Mouse (Mus musculus) macrophage (primary cell): ENCODE results near the gene Fam169b. TPM values are rescaled to one million over a fixed set of nuclear protein-coding genes. Genes with fewer than 3 reads are reported as not detected.
"Not testable (repeated sequence)": the region's sequence is repeated elsewhere in the genome, so short reads cannot be mapped to it uniquely, and the experiment has no call there.

Experiments
- H3K27ac ChIP-seq: fragments of 350-480 bp; formaldehyde crosslinking; 2 replicates; pipeline ENCODE4 v1.9.0; 2021
- H3K36me3 ChIP-seq: fragments of 350-480 bp; formaldehyde crosslinking; 2 replicates; pipeline ENCODE4 v1.9.0; 2021; ENCODE audit errors: inconsistent target
- H3K4me3 ChIP-seq: fragments of 350-480 bp; formaldehyde crosslinking; 2 replicates; pipeline ENCODE4 v1.9.0; 2021; ENCODE audit errors: inconsistent target
- H3K79me2 ChIP-seq: fragments of 350-480 bp; formaldehyde crosslinking; 2 replicates; pipeline ENCODE4 v1.9.0; 2021; ENCODE audit errors: inconsistent target
- WGBS: methylation state at CpG from one replicate; pipeline ENCODE4 v1.1.7; 2026; ENCODE audit warnings: inconsistent platforms; ENCODE audit not compliant: missing documents; 5-methylcytosine and 5-hydroxymethylcytosine counted together
- polyA plus RNA-seq: library from polyadenylated mRNA; stranded (reverse); fragments of 250-400 nt; gene quantifications from 3 replicates; pipeline ENCODE4 v1.2.4, GENCODE M21; 2018; ENCODE audit warnings: inconsistent platforms

The Fam169b gene
- polyA plus RNA-seq, 1 experiment from 2014 or later = 0.32 TPM

- Histone ChIP-seq H3K4me3 (no peak overlapping the region), H3K36me3 (no peaks in the 10 kb centered on the region), H3K27ac (no peak overlapping the region), H3K79me2 (no peaks in the 10 kb centered on the region)
- WGBS = 74% methylated on average over 22 of the region's 24 CpGs
These were observed 13.2 kb downstream of the Fam169b start for GRCm38 (mm10) chr7:68286526-68287481.

DNA sequence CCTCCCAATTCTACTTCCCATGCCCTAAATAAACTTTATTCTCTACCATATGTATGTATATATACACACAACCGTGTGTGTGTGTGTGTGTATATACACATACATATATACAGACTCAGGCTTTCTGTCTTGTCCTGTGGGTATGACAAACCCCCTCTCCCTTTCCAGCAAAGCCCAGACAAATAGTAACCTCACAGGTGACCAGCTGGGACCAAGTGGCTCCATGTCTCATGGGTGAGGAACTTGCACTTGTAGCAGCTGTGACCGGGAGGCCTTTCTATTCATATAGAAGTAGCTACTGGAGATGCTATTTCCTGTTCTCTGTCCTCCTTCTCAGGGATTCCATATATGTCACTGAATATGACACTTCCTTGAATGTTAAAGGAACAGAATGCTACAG, 13.9 kb downstream of the Fam169b start:
- no peaks in the 10 kb centered on the region for H3K79me2 ChIP-seq
- H3K27ac ChIP-seq = no peak overlapping the region
- H3K36me3 ChIP-seq = no peaks in the 10 kb centered on the region
- WGBS = 68% methylated on average over 2 of the region's 2 CpGs
- H3K4me3 ChIP-seq = no peak overlapping the region

DNA sequence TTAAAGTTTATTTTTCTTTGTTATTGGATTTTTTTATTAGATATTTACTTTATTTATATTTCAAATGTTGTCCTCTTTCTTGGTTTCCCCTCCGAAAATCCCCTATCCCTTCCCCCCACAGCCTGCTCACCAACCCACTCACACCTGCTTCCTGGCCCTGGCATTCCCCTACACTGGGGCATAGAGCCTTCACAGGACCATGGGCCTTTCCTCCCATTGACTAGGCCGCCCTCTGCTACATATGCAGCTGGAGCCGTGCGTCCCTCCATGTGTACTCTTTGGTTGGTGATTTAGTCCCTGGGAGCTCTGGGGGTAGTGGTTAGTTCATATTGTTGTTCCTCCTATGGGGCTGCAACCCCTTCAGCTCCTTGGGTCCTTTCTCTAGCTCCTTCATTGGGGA, 14.4 kb downstream of the Fam169b start:
- H3K27ac ChIP-seq, H3K4me3 ChIP-seq, H3K79me2 ChIP-seq, H3K36me3 ChIP-seq: not testable (repeated sequence)
- WGBS = 77% methylated on average over 4 of the region's 4 CpGs

GRCm38 (mm10) chr7:68289081-68289480, 15.4 kb downstream of the Fam169b start:
- Histone ChIP-seq H3K36me3 (no peaks in the 10 kb centered on the region), H3K79me2 (no peaks in the 10 kb centered on the region), H3K27ac (no peak overlapping the region), H3K4me3 (no peak overlapping the region)
- 98% methylated on average over 7 of the region's 8 CpGs for WGBS

DNA sequence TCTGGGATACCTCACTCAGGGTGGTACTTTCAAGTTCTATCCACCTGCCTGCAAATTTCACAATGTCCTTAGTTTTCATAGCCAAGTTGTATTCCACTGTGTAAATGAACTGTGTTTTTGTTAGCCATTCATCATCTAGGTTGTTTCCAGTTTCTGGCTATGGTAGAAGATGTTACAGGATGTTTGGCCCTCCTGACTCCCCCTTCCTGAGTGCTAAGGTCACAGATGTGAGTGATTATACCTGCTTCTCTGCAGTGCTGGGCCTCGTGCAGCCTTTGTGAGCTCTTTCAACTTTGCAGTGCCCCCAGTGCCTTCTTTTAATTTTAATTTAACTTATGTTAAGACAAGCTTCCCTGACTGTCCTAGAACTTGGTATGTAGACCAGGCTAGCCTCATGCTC, 18.0 kb downstream of the Fam169b start:
- Histone ChIP-seq H3K36me3 (no peaks in the 10 kb centered on the region), H3K79me2 (no peaks in the 10 kb centered on the region), H3K27ac (no peak overlapping the region), H3K4me3 (no peak overlapping the region)
- 78% methylated on average over 1 of the region's 1 CpGs for WGBS

DNA sequence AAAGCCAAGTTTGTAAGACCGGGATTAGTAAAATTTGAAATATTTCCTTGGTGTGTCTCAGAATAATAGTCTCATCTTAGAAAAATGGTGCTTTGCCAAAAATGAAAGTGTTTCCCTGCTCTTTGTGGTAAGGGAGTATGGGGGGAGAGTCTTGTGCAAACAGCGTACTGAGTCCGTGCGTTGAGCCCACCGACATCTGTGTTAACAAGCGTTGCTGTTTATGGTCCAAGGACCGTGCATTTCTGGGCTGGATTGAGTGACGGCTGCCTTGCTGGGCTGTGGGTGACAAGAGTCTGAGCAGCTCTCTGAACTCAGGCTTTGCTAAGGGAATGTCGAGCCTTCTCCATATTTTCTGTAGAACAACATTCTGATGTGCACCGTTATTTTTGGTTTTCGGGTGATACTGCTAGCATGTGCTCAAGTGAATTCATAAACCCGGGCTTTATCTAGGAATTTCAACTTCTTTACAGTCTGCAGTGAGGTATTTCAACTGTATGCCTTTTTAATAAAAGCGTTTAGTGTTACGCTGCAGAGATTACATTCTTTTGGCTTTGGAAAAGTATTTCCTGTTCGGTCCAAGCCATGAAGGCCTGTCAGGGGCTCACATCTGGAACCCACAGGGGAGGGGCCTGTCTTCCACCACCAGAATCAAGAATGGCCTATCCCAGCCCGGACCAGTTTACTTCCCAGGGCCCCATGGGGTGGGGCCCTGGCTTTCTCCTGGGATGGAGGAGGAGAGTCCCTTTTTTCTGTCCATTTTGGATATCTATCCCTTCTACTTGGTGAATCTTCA, 20.6 kb downstream of the Fam169b start:
- Histone ChIP-seq H3K79me2 (no peaks in the 10 kb centered on the region), H3K4me3 (no peak overlapping the region), H3K36me3 (no peaks in the 10 kb centered on the region), H3K27ac (no peak overlapping the region)
- 61% methylated on average over 16 of the region's 16 CpGs for WGBS

DNA sequence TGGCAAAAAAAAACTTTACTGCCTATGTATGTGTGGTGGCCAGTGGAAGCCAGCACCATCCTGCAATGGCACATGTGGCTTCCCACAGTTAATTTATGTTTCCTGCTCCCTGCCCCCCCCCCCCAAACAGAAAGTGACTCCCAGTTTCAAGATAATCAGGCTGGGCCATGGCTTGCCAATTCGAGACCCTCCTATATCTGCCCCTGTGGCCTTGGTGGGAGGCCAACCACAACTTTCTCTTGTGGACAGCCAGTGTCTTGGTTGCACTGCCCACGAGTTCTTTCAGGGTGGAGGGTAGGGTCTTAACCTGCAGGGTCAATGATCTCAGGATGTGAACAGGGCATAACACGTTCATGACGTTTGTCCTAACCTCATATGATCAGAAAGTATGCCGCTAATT, 22.8 kb downstream of the Fam169b start:
- Histone ChIP-seq H3K36me3 (no peaks in the 10 kb centered on the region), H3K4me3 (no peak overlapping the region), H3K27ac (no peak overlapping the region), H3K79me2 (no peaks in the 10 kb centered on the region)
- 49% methylated on average over 5 of the region's 5 CpGs for WGBS

- Histone ChIP-seq H3K79me2 (no peaks in the 10 kb centered on the region), H3K36me3 (no peaks in the 10 kb centered on the region), H3K4me3 (no peak overlapping the region), H3K27ac (no peak overlapping the region)
- 65% methylated on average over 13 of the region's 13 CpGs for WGBS
These were observed 24.9 kb downstream of the Fam169b start for GRCm38 (mm10) chr7:68298381-68299076.

- H3K36me3 ChIP-seq = no peaks in the 10 kb centered on the region
These were observed 27.5 kb downstream of the Fam169b start for GRCm38 (mm10) chr7:68301160-68301559.

DNA sequence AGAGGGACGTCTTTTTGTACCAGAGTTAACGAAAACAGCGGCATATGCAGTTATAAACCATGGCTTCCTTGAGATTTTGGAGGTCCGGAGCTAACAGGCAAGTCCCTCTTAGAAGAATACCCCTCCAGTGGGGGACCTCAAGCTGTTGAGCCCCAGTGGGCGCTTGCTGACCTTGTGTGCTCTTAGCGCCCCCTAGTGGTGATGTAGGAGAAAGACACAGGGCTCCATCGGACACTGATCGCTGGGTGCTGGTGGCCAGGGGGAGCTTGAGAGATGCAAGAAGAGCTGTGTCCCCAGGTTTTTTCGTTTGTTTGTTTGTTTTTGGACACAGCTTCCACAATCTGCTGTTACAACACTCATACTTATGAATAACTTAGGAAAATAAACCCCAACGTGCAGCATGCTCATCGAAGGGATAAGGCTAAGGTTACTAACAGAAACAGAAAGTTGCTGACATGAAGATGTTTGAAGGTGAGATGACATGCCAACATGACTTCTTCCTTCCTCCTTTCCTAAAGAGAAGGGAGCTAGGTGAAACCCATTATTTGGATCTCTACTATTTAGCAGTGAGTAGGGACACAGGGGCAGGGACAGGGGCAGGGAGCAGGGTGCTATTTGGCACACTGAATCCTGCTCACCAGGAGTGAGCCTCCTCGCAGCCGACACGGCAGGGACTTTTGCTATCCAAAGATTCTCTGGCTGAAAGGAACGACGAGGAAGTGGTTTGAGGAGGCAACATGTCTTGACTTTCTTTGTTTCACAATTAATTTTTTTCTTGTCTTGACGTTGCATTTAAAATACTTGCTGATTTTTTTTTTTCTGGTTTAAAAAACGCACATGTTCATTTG, 29.2 kb downstream of the Fam169b start:
- no peaks in the 10 kb centered on the region for H3K36me3 ChIP-seq
- no peak overlapping the region for H3K27ac ChIP-seq
- WGBS = 14% methylated on average over 18 of the region's 18 CpGs
- no peaks in the 10 kb centered on the region for H3K79me2 ChIP-seq
- H3K4me3 ChIP-seq = peak overlapping the region; percentile 37

More at GRCm38 (mm10) chr7:68301160-68301559, 27.5 kb downstream of the Fam169b start:
- Histone ChIP-seq H3K27ac (no peak overlapping the region), H3K79me2 (no peaks in the 10 kb centered on the region), H3K4me3 (no peak overlapping the region)
- 90% methylated on average over 7 of the region's 7 CpGs for WGBS

- Histone ChIP-seq H3K27ac (no peak overlapping the region), H3K4me3 (no peak overlapping the region), H3K36me3 (no peaks in the 10 kb centered on the region), H3K79me2 (no peaks in the 10 kb centered on the region)
- 72% methylated on average over 6 of the region's 6 CpGs for WGBS
These were observed 30.0 kb downstream of the Fam169b start for GRCm38 (mm10) chr7:68303685-68304084.

- Histone ChIP-seq H3K79me2 (no peaks in the 10 kb centered on the region), H3K27ac (no peak overlapping the region), H3K36me3 (no peaks in the 10 kb centered on the region), H3K4me3 (no peak overlapping the region)
- WGBS = 77% methylated on average over 11 of the region's 11 CpGs
These were observed 32.3 kb downstream of the Fam169b start for GRCm38 (mm10) chr7:68305781-68306575.

DNA sequence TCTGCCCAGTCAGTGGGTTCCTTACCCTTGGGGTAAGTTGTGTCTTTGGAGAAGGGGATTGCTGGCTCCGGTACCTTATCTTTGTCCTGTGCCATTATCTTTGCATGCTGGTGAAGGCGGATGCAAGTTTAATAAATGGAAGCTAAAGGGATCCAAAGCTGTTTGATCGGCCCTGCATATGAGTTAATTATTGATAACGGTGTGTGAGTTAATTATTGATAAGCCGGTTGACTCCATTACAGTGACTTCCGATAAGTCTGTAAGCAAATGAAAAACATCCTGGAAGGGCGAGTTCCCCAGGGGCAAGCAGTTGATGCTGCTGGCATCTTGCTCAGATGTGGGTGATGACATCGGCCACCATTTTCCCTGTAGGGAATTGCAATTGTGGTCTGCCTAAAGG, 33.1 kb downstream of the Fam169b start:
- WGBS = 93% methylated on average over 8 of the region's 8 CpGs
- Histone ChIP-seq H3K79me2 (no peaks in the 10 kb centered on the region), H3K27ac (no peak overlapping the region), H3K4me3 (no peak overlapping the region), H3K36me3 (no peaks in the 10 kb centered on the region)
